Mouse (Mus musculus): ENCODE measurements around the gene Ext2. TPM values are rescaled to one million over a fixed set of nuclear protein-coding genes. Genes with fewer than 3 reads are reported as not detected.

Gene Ext2
- total RNA-seq, 2 experiments from 2014 or later = 51.2 to 53.0 TPM

- DNase-seq (ENCODE audit: low spot score in 2 of 2) = no peak
- intact Hi-C loops (cut with DNase I) = loop anchor here (5.0 kb wide), 1 partner anchor 118 kb away; no protein-coding TSS in a partner anchor
These were observed 41.8 kb downstream of the Ext2 start for GRCm38 (mm10) chr2:93780528-93780927.

GRCm38 (mm10) chr2:93779897-93780208 lies 42.5 kb downstream of the Ext2 start:
- no peak for DNase-seq (ENCODE audit: low spot score in 2 of 2)
- intact Hi-C loops (cut with DNase I) = loop anchor here (5.0 kb wide), 1 partner anchor 118 kb away; no protein-coding TSS in a partner anchor

DNA sequence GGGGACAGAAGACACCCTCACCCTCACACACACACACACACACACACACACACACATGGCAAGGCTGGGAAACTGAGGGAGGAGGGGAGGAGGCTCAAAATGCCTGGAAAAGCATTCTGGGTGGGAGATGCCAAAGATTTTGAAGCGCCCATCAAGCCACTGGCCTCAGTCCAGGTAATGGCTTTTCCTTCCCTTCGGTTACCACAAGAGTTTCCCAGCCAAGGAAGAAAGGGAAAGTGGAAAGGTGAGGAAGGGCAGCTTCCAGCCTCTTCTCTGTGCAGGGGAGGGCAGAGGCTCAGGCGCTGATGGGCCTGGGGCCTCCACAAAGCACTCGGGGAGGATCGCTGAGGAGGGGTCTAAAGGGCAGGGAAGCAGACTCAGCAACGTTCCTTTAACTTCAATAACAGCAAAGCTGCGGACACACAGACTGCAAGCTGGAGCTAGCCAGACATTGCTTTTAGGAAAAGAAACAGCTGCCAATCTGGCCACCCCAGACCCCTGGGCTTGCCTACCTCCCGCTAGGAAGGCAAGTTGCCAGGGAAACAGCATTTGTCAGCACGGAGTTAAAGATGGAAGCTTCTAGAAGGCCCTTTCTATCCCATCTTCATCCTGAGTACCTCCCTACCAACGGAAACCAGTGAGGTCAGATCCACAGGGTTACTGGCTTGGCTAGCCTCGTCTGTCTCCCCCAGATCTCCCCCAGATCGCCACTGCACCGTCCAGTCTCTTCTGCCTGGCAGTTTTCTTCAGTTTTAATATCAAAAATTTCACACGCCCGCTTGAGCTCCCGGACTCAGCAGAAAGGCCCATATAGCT lies 43.1 kb downstream of the Ext2 start:
- no peak for DNase-seq (ENCODE audit: low spot score in 2 of 2)
- intact Hi-C loops (cut with DNase I) = no loop called here

DNA sequence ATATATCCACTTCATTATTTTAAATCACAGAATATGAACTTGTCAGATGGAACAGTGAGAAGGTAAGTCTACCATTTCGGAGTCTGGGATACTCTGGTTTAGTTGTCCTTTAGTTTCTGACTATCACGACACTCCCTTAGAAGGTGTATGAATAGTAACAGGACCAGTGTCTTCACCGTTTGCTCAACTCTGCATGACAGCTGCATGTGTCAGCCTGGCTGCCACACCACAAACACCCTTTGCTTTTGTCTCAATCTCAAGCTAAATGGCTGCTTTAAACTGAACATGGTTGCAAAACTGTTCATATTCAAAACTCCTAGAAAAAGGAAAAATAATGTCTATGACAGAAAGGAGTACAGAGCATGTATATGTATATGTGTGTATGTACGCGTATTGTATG lies 43.8 kb downstream of the Ext2 start:
- intact Hi-C loops (cut with DNase I) = no loop called here
- DNase-seq (ENCODE audit: low spot score in 2 of 2) = no peak

DNA sequence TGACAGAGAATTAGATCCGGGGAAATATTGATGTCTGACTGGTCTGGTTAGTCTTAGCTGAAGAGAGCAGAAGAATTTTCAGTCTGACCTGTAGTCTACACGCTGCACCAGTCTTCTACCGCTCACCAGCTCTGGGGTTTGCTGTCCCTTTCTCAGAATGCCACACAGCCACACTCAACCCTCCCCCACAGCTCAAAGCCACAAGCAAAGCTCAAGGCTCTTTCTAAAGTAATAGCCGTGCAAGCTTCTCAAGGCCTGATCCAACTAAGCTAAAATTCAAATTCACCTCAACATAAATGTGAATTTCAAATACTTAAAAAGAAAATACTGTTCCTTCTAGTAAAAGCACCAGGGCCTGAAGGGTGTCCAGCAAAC lies 45.3 kb downstream of the Ext2 start:
- intact Hi-C loops (cut with DNase I) = no loop called here
- no peak for DNase-seq (ENCODE audit: low spot score in 2 of 2)

DNA sequence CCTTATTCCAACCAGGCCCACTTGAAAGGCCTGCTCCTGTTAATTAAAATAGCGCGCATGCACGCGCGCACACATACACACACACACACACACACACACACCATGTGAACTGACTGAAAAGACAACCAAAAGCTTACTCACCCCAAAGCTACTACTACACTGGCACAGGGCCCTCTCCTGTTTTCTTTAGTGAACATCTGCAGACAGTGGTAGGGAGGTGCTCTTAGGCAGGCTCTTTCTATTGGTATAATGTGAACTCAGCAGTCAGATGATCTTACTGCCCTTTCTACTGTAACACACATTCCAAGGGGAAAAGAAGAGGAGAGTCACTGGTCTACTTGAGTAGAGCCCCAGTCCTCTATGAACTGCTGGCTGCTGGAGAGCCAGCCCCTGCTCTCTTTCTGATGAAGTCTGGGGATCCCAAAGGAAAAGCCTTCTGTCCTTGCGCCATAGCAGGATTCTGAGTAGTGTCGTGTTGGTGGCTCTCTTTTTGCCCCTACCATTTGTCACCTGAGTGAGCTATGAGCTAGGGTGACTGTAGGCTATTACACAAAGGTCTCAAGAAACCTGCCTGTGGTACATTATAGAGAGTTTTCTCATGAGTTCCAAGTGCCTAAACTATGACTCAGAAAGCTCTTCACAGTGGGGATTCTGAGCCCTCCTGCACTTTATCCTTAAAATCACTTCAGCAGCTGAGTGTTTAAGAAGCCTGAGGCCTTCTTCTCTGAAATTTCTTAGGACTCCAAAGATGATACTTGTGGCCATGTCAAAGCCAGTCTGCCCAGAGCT lies 45.9 kb downstream of the Ext2 start:
- intact Hi-C loops (cut with DNase I) = no loop called here
- DNase-seq (ENCODE audit: low spot score in 2 of 2) = no peak

DNA sequence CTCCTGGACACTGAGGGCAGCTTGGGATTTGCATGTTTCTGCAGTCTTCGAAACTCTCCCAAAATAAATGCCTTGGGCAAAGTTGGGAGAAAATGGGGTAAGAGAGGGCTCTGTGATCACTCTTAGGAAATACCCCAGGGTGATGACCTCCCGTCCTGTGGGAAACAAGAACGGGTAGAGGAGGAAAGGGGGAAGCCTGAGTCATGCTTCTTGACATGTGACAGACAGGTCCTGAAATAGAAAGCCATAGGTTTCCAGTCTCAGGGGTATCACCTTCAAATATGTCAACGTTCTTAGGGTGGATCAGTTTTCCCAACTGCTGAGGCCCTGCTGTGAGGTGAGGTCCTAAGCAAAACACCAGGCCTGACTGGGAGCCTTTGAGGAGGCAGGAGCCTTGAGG lies 46.9 kb downstream of the Ext2 start:
- intact Hi-C loops (cut with DNase I) = no loop called here

DNA sequence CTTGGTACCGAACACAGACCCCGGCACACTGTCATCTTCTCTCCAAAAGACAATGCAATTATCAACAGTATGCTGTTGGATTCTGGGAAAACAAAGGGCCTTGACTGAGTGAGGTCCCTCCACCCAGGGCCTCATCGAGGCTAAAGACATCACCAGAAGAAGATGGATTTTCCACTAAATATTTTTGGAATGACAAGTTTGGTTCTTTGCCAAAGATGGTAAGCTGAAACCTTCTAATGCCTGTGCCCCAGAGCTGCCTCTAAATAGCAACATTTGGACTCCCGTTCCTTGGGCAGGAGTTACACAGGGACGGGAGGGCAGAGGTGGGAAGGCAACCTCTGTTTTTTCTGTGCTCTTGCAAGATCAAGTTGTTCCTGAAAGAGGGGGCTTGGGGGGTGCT lies 47.4 kb downstream of the Ext2 start:
- intact Hi-C loops (cut with DNase I) = no loop called here
- DNase-seq (ENCODE audit: low spot score in 2 of 2) = no peak

More for the DNA sequence above, 46.9 kb downstream of the Ext2 start:
- no peak for DNase-seq (ENCODE audit: low spot score in 2 of 2)

DNA sequence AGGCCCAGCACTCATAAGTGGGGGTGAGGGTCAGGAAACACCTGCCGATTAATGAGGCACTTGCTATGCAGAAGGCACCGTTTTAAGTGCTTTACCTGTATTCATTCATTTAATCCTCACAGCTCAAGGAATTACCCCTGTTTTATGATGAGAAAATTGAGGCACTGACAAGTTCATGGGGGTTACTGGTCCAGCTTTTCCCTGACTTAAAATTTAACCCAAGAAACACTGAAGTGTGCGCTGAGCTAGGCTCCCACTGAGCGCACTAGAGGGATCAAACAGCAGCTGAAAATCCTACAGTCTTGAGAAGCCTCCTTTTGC lies 49.6 kb downstream of the Ext2 start:
- intact Hi-C loops (cut with DNase I) = no loop called here
- DNase-seq (ENCODE audit: low spot score in 2 of 2) = no peak

- DNase-seq (ENCODE audit: low spot score in 2 of 2) = no peak
- intact Hi-C loops (cut with DNase I) = no loop called here
These were observed 50.2 kb downstream of the Ext2 start for GRCm38 (mm10) chr2:93772054-93772764.

- intact Hi-C loops (cut with DNase I) = no loop called here
- no peak for DNase-seq (ENCODE audit: low spot score in 2 of 2)
These were observed 51.5 kb downstream of the Ext2 start for GRCm38 (mm10) chr2:93770895-93771294.

DNA sequence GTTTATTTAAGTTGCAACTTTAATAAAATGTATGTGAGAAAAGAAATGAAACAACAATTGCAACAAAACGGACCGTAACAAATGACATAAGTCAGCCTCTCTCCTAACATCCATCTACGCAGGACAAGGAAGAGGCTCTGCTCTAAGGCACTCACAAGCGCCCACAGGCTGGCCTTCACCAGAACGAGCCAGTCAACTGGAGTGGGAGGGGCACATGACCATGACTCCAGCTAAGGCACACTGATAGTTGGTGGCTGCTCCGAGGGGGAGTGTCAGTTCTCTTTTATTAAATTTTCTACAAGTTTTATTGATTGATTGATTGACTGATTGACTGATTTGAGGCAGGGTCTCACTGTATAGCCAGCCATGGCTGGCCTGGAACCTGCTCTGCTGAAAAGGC lies 52.5 kb downstream of the Ext2 start:
- intact Hi-C loops (cut with DNase I) = no loop called here
- DNase-seq (ENCODE audit: low spot score in 2 of 2) = no peak

- intact Hi-C loops (cut with DNase I) = no loop called here
- DNase-seq (ENCODE audit: low spot score in 2 of 2) = no peak
These were observed 56.6 kb downstream of the Ext2 start for GRCm38 (mm10) chr2:93765721-93766120.

DNA sequence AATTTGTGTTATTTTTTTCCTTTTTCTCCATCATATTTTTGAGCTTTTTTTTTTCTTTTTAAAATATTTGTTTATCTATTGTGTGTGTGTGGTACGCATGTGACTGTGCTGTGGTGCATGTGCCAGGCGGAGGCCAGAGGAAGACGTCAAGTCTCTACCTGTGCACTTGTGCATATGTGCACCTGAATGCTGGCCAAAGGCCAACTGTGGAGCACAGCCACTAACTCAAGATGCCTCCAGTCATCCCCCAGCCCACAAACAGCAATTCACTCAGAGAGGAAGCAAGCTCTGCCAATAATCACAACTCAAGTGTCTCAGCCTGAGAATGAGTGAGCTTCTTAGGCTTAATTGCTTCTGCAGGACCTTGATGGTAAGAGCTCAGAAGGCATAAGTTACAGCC lies 58.2 kb downstream of the Ext2 start:
- intact Hi-C loops (cut with DNase I) = no loop called here
- no peak for DNase-seq (ENCODE audit: low spot score in 2 of 2)

- intact Hi-C loops (cut with DNase I) = no loop called here
These were observed 62.0 kb downstream of the Ext2 start for GRCm38 (mm10) chr2:93760389-93760788.

GRCm38 (mm10) chr2:93759173-93759572 lies 63.2 kb downstream of the Ext2 start:
- intact Hi-C loops (cut with DNase I) = no loop called here
- DNase-seq (ENCODE audit: low spot score in 2 of 2) = peak; percentile 18 to 71

More at GRCm38 (mm10) chr2:93760389-93760788, 62.0 kb downstream of the Ext2 start:
- DNase-seq (ENCODE audit: low spot score in 2 of 2) = no peak

GRCm38 (mm10) chr2:93758298-93758697 lies 64.1 kb downstream of the Ext2 start:
- intact Hi-C loops (cut with DNase I) = no loop called here
- peak; percentile 58 to 90 for DNase-seq (ENCODE audit: low spot score in 2 of 2)

GRCm38 (mm10) chr2:93754366-93754765 lies 68.0 kb downstream of the Ext2 start:
- no peak for DNase-seq (ENCODE audit: low spot score in 2 of 2)
- intact Hi-C loops (cut with DNase I) = no loop called here

GRCm38 (mm10) chr2:93753147-93753758 lies 69.1 kb downstream of the Ext2 start:
- DNase-seq (ENCODE audit: low spot score in 2 of 2) = peak in 1 of 2 experiments; percentile 62
- intact Hi-C loops (cut with DNase I) = no loop called here

- intact Hi-C loops (cut with DNase I) = no loop called here
- no peak for DNase-seq (ENCODE audit: low spot score in 2 of 2)
These were observed 72.7 kb downstream of the Ext2 start for GRCm38 (mm10) chr2:93749709-93750108.

Measured in left cerebral cortex, postnatal 25 days (tissue).